Mouse (Mus musculus) adrenal gland, adult 18-20 months (tissue): ENCODE data around the gene Tpgs1. TPM values are rescaled to one million over a fixed set of nuclear protein-coding genes. Genes with fewer than 3 reads are reported as not detected.

Experiments
- DNase-seq, 2 experiments: peaks; one replicate each; pipeline ENCODE4 v3.0.0; 2021 to 2022; ENCODE audit warnings: low spot score in 2 of 2
- total RNA-seq, 2 experiments: library from RNA; stranded (reverse); gene quantifications; 1 replicate in 1 of 2; 2 replicates in 1 of 2; pipeline ENCODE4 v1.2.3; 2021

The Tpgs1 gene
- total RNA-seq, 2 experiments from 2014 or later = 29.6 to 34.4 TPM

DNA sequence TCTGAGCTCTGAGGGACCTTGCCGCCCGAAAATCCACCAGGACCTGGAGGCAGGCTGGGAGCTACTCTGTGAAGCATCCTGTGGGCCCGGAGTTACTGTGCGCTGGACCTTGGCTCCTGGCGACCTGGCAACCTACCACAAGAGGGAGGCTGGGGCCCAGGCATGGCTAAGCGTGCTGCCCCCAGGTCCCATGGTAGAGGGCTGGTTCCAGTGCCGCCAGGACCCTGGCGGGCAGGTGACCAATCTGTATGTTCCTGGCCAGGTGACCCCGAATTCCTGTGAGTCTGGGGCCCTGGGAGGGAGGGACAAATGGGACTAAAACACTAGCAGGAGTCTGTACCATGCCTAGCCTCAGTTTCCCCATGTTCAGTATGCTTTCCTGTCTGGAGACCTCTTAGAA, 2.7 kb upstream of the Tpgs1 start:
- no peak for DNase-seq

DNA sequence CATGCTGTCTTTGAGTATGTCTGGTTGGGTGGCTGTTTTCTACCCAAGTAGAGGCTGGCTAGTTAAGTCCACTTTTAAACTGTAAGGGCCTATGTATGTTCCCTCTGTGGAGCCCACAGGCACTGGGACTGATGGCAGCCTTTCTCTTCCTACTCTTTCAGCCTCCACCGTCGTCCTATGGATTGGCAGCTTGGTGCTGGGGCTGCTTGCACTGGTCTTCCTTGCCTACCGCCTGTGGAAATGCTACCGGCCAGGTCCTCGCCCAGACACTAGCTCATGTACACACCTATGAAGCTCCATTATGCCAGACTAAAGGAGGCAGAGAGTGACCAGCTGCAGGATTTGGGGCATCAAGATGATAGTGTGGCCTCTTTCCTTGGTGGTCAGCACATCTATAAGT, 1.1 kb upstream of the Tpgs1 start:
- DNase-seq = no peak

GRCm38 (mm10) chr10:79669576-79670057, 448 bp downstream of the Tpgs1 start:
- DNase-seq = peak; percentile 67 to 78

- no peak for DNase-seq
Observed at GRCm38 (mm10) chr10:79670071-79670888, 1.1 kb downstream of the Tpgs1 start.

DNA sequence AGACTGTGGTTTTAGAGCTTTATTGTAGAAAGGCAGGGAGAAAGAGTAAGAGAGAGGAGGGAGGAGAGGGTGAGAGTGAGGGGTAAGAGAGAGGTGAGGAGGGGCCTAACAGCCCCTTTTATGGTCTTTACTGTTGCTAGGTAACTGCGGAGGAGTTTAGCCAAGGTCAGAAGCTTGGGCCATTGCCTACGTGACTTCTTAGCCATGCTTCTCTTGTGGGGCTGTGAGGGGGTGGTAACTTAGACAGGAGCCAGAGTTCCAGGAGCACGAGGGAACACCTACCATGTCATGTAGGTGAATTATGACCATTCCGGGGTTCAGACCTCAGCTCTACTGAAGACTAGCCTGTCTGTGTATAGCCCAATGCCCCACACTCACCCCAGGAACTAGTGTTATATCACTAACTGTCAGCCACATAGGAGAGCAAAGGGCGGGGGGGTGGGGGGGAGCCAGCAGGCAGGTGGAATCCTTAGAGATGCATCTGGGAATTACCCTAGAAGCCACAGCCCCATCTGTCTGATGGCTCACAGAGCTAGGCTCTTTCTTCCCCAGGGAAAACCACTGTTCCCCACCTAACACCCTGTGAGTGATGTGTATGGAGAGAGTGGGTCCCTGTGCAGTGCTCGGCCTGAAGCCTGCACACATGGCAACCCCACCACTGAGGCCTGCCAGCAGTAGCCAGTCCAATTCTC, 2.4 kb downstream of the Tpgs1 start:
- DNase-seq = no peak

GRCm38 (mm10) chr10:79672088-79672455, 2.9 kb downstream of the Tpgs1 start:
- no peak for DNase-seq

GRCm38 (mm10) chr10:79673054-79673453, 3.9 kb downstream of the Tpgs1 start:
- DNase-seq = no peak

GRCm38 (mm10) chr10:79675346-79676035, 6.3 kb downstream of the Tpgs1 start:
- DNase-seq = no peak

DNA sequence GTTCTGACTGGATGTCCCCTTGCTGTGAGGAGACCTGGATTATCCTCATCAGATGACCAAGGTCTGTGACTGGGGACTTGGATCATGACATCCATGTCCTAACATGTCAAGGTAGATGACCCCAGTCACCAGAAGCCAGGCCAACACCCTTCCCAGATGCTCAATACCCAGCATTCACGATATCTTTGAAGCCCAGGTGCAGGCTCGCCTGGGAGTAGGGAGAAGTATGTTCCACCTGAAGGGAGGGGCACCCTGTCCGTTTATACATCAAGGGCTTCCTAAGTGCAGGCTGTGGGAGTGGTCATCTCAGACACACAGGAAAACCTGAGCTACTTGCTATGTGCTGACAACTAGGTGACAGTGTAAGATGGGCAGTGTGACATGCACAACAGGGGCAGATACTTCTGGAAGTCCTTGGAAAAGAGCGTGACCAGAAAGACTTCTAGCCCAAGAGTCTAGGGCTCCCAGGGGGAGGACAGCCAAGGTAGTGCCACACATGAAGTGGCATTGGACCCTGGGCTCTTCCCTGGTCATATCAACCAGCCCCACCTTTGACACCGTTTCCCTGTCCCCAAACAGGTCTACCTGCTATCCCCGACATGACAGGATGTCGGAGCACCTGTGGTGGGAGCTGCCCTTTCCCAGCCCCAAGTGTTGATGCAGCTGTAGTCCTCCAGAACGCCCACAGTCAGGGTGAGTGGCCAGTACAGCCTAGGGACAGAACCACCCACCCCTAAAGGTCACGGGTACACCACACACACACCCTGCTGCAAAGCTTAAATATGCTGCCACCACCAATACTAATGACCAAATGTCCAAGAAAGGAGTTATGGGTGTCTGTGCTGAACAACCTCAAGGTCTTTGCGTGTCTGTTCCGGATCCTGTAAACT, 11.7 kb downstream of the Tpgs1 start:
- DNase-seq = no peak

DNA sequence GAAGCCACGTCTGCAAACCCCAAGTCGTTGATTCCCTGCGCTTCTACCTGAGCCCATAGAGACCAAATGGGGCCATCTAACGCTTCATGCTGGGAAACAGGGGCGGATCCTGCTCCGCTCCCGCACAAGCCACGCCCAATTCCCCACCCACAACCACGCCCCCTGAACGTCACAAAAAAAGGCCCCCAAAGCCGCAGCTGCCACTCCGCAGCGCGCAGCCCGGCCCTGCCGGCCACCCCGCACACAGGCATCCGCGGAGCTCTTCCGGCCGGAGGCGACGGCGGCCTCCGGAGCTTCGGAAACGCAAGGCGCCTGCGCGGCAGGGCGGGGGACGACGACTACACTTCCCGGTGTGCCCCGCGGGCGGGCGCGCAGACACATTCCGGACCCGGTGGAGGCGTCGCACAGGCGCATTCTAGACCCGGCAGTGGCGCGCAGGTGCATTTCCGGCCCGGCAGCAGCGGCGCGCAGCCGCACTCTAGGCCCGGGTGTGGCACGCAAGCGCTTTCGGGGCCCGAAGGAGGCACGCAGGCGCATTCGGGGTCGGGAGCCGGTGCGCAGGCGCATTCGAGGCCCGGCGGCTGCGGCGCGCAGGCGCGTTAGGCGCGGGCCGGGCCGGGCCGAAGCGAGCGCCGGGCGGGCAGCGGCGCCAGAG, 12.5 kb downstream of the Tpgs1 start, which contains the start of gene Cdc34:
Cdc34 (plus strand) TSS at position 605 of the 655 bp plus-strand sequence.
- peak; percentile 99 for DNase-seq

DNA sequence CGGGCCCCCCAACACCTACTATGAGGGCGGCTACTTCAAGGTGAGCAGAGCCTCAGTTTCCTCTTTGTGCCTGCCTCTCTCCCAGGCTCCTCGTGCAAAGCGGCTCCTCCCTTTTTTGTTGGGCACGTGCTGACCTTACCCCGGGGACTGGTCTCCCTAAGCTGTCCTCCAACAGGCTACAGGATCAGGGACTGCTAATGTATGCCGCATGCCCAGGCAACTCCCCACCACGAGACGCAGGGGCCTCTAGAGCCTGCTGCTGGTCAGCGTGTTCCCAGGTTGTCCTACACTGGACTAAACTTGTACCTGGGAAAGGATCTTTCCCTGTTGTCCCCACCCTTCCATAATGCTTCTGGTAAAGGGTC, 13.4 kb downstream of the Tpgs1 start:
- DNase-seq = no peak

GRCm38 (mm10) chr10:79682916-79683582, 13.9 kb downstream of the Tpgs1 start:
- DNase-seq = peak; percentile 37 to 58

- DNase-seq = no peak
Observed at GRCm38 (mm10) chr10:79683726-79684640, 14.8 kb downstream of the Tpgs1 start.

GRCm38 (mm10) chr10:79684770-79685600, 15.8 kb downstream of the Tpgs1 start:
- no peak for DNase-seq

GRCm38 (mm10) chr10:79686219-79686618, 17.1 kb downstream of the Tpgs1 start:
- no peak for DNase-seq

GRCm38 (mm10) chr10:79686691-79687090, 17.5 kb downstream of the Tpgs1 start:
- DNase-seq = no peak

- peak in 1 of 2 experiments; percentile 20 for DNase-seq
Observed at GRCm38 (mm10) chr10:79687513-79687912, 18.3 kb downstream of the Tpgs1 start.

- DNase-seq = no peak
Observed at GRCm38 (mm10) chr10:79688720-79689119, 19.6 kb downstream of the Tpgs1 start, which contains the start of gene Gzmm. Gzmm (plus strand) TSS chr10:79689020.
